Mouse (Mus musculus) layer of hippocampus, adult 9-11 months (tissue): ENCODE data around the gene Marveld3.
A peak's percentile ranks its signal among the peaks of the same experiment; 100 is the strongest.

ENCODE experiments used
- DNase-seq: peaks from one replicate; pipeline ENCODE4 v3.0.0; 2022

The Marveld3 gene

GRCm38 (mm10) chr8:109963421-109963820, 1.4 kb upstream of the Marveld3 start:
- DNase-seq, result no peak

DNA sequence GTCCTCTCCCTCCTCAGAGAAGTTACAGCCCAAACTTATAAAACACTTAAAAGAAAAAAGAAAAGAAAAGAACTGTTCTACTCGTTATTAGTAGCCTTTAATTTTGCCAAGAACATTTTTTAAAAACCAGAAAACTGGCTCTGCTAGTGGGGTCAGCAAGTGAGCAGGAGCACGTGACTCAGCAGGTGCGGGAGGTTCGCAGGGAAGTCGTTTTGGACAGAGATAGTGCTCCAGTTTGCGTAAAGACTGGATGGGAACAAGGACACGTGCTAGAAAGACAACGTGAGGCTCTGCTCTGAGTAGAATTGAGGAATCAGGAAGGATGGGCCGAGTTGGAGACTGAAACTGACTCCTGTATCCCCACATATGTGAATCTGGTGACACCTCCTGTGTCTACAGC, 893 bp upstream of the Marveld3 start:
- DNase-seq, result no peak

DNA sequence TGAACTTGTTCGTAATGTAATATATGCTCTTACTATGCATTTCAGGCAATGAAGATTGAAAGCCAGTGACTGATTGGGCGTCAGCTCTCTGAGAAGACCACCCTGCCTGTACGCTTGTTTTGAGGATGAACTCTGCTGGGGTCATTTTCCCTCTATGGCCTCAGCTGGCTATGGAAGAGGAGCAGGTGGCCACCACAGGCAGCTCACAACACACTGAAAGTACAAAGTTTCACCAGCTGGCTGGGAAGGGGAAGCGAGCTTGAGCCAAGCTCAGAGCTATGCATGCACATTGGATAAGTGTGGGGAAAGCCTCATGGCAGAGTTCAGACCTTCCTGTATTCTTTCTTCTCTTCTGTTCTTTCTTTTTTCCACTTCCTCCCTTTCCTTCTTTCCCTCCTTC, 2.9 kb downstream of the Marveld3 start:
- DNase-seq, result no peak

DNA sequence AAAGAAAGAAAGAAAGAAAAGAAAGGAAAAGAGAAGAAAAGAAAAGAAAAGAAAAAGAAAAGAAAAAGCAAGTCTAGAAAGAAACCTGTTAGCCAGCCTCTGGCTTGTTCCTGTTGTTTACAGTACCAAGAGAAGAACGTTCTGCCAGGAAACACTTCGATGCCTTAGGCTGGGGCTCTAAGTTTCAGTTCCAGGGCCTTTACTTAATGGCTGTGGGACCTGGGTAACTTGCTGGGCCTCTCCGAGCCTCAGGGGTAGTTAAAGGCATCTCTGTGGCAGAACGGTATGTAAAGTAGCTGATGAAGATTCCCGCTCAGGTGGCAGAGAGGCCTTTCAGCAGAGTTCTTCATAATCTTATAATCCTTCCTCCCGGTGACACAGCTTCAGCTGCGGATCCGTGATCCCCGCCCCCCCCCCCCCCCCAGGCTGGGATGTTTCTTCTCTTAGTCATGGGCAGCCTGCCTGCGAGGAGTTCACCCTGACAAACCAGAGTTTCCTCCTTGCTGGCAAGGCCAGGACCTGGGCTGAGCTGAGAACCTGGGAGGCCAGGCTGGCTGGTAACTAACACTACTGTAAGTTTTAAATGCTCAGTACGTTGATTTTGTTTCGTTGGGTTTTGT, 3.9 kb downstream of the Marveld3 start:
- DNase-seq, result no peak

GRCm38 (mm10) chr8:109957167-109958028, 4.6 kb downstream of the Marveld3 start:
- no peak for DNase-seq

DNA sequence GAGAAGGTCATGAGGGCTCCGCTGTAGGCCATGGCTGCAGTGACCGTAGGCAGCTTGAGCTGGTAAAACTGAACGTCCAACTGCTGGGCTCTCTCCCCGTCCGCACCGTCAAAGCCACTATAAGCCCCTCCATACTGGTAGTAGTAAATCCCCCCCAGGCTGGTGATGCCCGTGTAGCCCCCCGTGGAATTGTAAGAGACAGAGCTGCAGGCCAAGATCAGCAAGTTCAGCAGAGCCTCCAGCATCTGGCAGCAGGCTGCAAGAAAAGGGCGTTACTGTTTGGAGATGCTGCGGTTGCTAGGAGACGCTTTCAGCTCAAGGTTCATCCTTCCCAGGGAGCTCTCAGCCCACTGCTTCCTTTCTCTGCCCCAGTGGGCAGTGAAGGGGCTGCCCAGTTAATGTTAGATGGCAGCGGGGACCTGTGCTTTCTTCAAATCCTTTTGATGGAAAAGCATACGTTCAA, 7.5 kb downstream of the Marveld3 start:
- no peak for DNase-seq

- peak; percentile 58 for DNase-seq
Measured at GRCm38 (mm10) chr8:109952171-109952570, 9.8 kb downstream of the Marveld3 start.

DNA sequence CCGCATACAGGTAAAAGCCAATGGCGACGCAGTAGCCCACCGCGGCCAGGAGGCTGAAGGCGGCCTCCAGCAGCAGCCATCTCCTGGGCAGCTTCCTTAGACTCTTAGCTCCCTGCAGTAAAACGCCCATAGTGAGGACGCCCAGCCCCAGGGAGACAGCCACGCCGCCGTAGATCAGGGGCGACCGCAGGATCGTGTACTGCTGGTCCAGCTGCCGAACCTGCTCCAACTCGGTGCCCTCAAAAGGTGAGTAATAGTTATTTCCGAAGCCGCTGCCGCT, 13.8 kb downstream of the Marveld3 start:
- no peak for DNase-seq

- no peak for DNase-seq
Measured at GRCm38 (mm10) chr8:109947447-109948284, 14.3 kb downstream of the Marveld3 start.

DNA sequence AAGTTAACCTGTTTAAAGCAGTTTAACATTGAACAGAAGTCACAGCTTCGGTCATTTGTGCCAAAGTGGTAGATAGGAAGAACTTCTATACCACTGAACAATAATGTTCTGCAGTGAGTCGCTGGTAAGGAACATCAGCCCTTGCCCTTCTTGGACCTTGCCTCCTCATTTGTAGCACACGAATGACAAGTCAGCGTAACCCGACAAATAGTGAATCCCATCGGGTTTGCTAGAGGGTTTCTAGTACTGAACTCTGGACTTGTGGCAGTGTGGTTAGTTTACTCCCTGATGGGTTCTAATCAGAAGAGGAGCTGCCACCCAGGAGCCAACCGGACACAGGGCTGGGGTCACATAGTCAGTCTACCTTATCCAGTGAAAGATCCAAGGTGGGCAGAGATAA, 15.7 kb downstream of the Marveld3 start:
- DNase-seq, result no peak

DNA sequence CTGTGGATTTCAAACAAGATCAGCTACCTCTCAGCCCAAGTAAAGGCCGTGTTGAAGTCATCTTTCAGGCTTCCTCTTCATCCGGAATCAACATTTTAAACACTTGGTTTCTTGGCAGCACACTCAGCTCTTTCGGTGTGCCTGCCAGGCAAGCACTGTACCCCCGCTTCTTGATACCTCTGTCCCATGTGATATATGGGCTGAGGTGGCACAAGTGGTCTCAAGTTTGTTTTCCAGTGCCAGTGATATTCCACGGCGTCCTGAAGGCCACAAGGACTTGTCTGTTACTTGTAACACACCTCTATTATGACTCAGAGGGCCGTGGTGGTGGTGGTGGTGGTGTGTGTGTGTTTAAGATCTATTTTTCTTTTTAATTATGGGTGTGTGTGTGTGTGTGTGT, 16.3 kb downstream of the Marveld3 start:
- DNase-seq, result no peak

- no peak for DNase-seq
Measured at GRCm38 (mm10) chr8:109945153-109945632, 16.8 kb downstream of the Marveld3 start.

GRCm38 (mm10) chr8:109941606-109942360, 20.2 kb downstream of the Marveld3 start:
- DNase-seq, result no peak

GRCm38 (mm10) chr8:109920406-109921390, 41.3 kb downstream of the Marveld3 start:
- DNase-seq, result peak; percentile 43

GRCm38 (mm10) chr8:109917277-109917676, 44.7 kb downstream of the Marveld3 start:
- peak; percentile 42 for DNase-seq

- DNase-seq, result no peak
Measured at GRCm38 (mm10) chr8:109907376-109907775, 54.6 kb downstream of the Marveld3 start.

GRCm38 (mm10) chr8:109906907-109907306, 55.1 kb downstream of the Marveld3 start:
- DNase-seq, result no peak

DNA sequence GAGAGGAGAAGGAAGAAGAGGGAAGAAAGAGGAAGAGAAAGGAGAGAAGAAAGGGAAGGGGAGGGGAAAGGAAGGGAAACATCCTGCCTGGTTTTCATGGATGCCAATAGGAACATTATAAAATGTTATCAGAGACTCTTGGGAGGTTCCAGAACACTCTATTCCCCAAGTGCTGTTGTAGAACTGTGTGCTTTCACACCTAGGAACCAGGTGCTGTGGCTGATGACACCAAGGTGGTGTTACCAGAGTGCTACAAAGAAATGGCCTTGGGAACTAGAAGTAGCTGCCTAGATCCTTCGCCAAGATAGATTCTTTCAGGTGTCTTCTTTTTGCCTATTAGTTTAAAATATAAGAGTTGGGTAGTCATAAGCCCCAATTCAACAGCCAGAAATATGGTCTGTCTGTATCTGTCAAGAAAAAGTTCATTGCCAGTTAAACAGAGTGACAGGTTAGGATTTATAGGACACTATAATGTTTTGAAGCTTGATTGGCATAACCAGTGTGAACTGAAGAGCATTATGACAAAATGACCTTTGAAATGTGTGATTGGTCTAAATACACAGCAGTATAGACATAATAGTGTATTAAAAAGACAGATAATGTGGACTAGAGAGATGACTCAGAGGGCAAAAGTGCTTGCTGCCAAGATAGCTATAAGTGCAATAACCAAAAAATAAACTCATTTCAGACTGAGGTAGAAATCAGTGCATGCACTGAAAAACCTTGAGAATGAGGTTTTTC, 56.9 kb downstream of the Marveld3 start:
- DNase-seq, result no peak

DNA sequence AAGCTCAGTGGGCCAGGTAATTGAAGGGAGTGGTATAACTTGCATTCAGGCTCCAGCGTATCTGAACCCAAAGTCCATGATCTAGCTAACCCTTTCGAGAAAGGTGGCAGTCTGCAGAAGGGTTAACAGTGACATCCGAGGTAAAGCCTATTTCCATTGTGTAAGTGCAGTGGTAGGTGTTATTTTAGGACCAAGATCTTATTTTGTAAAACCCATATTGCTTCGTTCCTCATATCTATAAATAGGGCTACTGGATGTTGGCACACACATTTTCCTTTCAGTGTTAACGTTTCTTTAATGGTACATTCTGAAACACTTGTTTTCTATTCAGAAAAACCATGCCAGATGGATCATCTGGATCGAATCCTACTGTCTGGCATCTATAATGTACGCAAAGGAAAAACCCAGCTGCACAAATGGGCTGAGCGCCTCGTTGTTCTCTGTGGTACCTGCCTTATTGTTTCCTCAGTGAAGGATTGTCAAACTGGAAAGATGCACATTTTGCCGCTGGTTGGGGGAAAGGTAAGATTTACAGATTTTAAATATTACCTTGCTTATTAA, 58.0 kb downstream of the Marveld3 start:
- DNase-seq, result peak; percentile 74

- no peak for DNase-seq
Measured at GRCm38 (mm10) chr8:109902379-109902778, 59.6 kb downstream of the Marveld3 start.
